Mouse (Mus musculus) CH12.LX (cell line): ENCODE data around the gene Lrrc3c. TPM values are rescaled to one million over a fixed set of nuclear protein-coding genes. Genes with fewer than 3 reads are reported as not detected.

Source experiments
- DNase-seq: peaks from one replicate; pipeline ENCODE4 v3.0.0-alpha.2; 2013; ENCODE audit errors: extremely low read depth
- H3K27ac ChIP-seq: 2 replicates; pipeline ENCODE4 v1.5.1; 2012; ENCODE audit warnings: low read depth, mild to moderate bottlenecking, control low read depth, moderate library complexity; ENCODE audit not compliant: insufficient read depth
- H3K27me3 ChIP-seq: replicated peaks from 2 replicates; pipeline ENCODE3; 2012; ENCODE audit warnings: inconsistent platforms
- H3K36me3 ChIP-seq, 2 experiments: replicated peaks in 1 of 2; 2 replicates each; pipeline versions ENCODE3 to v1.6.1; 2012; ENCODE audit warnings: inconsistent platforms in 1 of 2, low read length in 1 of 2, mild to moderate bottlenecking in 1 of 2, mixed read lengths in 1 of 2, moderate library complexity in 1 of 2; ENCODE audit not compliant: control insufficient read depth in 1 of 2, insufficient read depth in 1 of 2
- H3K4me1 ChIP-seq, 2 experiments: 2 replicates each; pipeline ENCODE4 v1.6.1; 2012; ENCODE audit warnings: inconsistent platforms in 1 of 2, moderate library complexity in 1 of 2; ENCODE audit not compliant: insufficient read depth in 2 of 2, control insufficient read depth in 1 of 2
- H3K4me2 ChIP-seq: 2 replicates; pipeline ENCODE4 v1.6.1; 2012; ENCODE audit warnings: low read depth, mild to moderate bottlenecking, control low read depth; ENCODE audit not compliant: poor library complexity, insufficient read depth, severe bottlenecking
- H3K4me3 ChIP-seq, 3 experiments: fragments of 150-350 bp in 1 of 3; sonication (generic) in 1 of 3; replicated peaks in 1 of 3; 2 replicates each; pipeline versions ENCODE3 to v1.5.1; 2011 to 2012; ENCODE audit warnings: low read depth in 2 of 3, low read length in 2 of 3, mild to moderate bottlenecking in 2 of 3, moderate library complexity in 2 of 3, control low read depth in 1 of 3, improper control_type of control experiment in 1 of 3, inconsistent platforms in 1 of 3, mixed read lengths in 1 of 3; ENCODE audit not compliant: poor library complexity in 1 of 3
- H3K79me2 ChIP-seq: replicated peaks from 2 replicates; pipeline ENCODE4 v1.6.1; 2012; ENCODE audit warnings: mild to moderate bottlenecking, moderate library complexity; ENCODE audit not compliant: control insufficient read depth, poor library complexity, insufficient read depth, severe bottlenecking; ENCODE audit errors: extremely low read depth
- H3K9ac ChIP-seq: 2 replicates; pipeline ENCODE4 v1.6.1; 2012; ENCODE audit warnings: low read depth, mild to moderate bottlenecking, control low read depth, moderate library complexity; ENCODE audit not compliant: insufficient read depth
- H3K9me3 ChIP-seq: replicated peaks from 2 replicates; pipeline ENCODE3; 2012; ENCODE audit warnings: low read length, inconsistent platforms, mixed read lengths
- CHD1 ChIP-seq: IDR thresholded peaks from 2 replicates; pipeline ENCODE4 v1.6.1; 2012; ENCODE audit warnings: low read depth, low read length, improper control_type of control experiment, inconsistent platforms
- CHD2 ChIP-seq: IDR thresholded peaks from 2 replicates; pipeline ENCODE4 v1.6.1; 2011; ENCODE audit warnings: low read length, improper control_type of control experiment
- CTCF ChIP-seq, 2 experiments: IDR thresholded peaks in 1 of 2; conservative IDR thresholded peaks in 1 of 2; 2 replicates each; pipeline ENCODE4 v1.5.1; 2011 to 2012; ENCODE audit warnings: low read depth in 2 of 2, low read length in 2 of 2, improper control_type of control experiment in 1 of 2, inconsistent platforms in 1 of 2, mild to moderate bottlenecking in 1 of 2, moderate library complexity in 1 of 2
- EP300 ChIP-seq: IDR thresholded peaks from 2 replicates; pipeline ENCODE4 v1.6.1; 2011; ENCODE audit warnings: low read length, improper control_type of control experiment
- HCFC1 ChIP-seq: IDR thresholded peaks from 2 replicates; pipeline ENCODE4 v1.6.1; 2012; ENCODE audit warnings: low read depth, mild to moderate bottlenecking, inconsistent platforms, low read length, improper control_type of control experiment
- IRF4 ChIP-seq: IDR thresholded peaks from 2 replicates; pipeline ENCODE4 v1.6.1; 2014; ENCODE audit warnings: low read depth, mild to moderate bottlenecking, inconsistent platforms, low read length, improper control_type of control experiment
- JUN ChIP-seq: IDR thresholded peaks from 2 replicates; pipeline ENCODE4 v1.6.1; 2011; ENCODE audit warnings: low read depth, mild to moderate bottlenecking, low read length, improper control_type of control experiment, moderate library complexity; ENCODE audit not compliant: insufficient read depth
- JUND ChIP-seq: conservative IDR thresholded peaks from 2 replicates; pipeline ENCODE4 v1.6.1; 2011; ENCODE audit warnings: low read depth, low read length, improper control_type of control experiment
- MAX ChIP-seq: IDR thresholded peaks from 2 replicates; pipeline ENCODE4 v1.6.1; 2011; ENCODE audit warnings: low read length, improper control_type of control experiment
- MEF2A ChIP-seq: IDR thresholded peaks from 2 replicates; pipeline ENCODE4 v1.6.1; 2014; ENCODE audit warnings: low read depth, mild to moderate bottlenecking, inconsistent platforms, low read length, improper control_type of control experiment, borderline replicate concordance
- MXI1 ChIP-seq: IDR thresholded peaks from 2 replicates; pipeline ENCODE4 v1.6.1; 2011; ENCODE audit warnings: mild to moderate bottlenecking, low read depth, low read length, improper control_type of control experiment
- MYC ChIP-seq: IDR thresholded peaks from 2 replicates; pipeline ENCODE4 v1.6.1; 2011; ENCODE audit warnings: low read depth, mild to moderate bottlenecking, improper control_type of control experiment, low read length
- NELFE ChIP-seq: IDR thresholded peaks from 2 replicates; pipeline ENCODE4 v1.6.1; 2011; ENCODE audit warnings: low read depth, low read length, improper control_type of control experiment
- NRF1 ChIP-seq: IDR thresholded peaks from 2 replicates; pipeline ENCODE4 v1.6.1; 2014; ENCODE audit warnings: low read depth, mild to moderate bottlenecking, inconsistent platforms, low read length, improper control_type of control experiment, moderate library complexity
- POLR2A ChIP-seq: IDR thresholded peaks from 2 replicates; pipeline ENCODE4 v1.6.1; 2011; ENCODE audit warnings: low read depth, mild to moderate bottlenecking, improper control_type of control experiment, low read length
- SIN3A ChIP-seq: IDR thresholded peaks from 2 replicates; pipeline ENCODE4 v1.6.1; 2012; ENCODE audit warnings: low read length, improper control_type of control experiment, inconsistent platforms
- SMC3 ChIP-seq: IDR thresholded peaks from 2 replicates; pipeline ENCODE4 v1.6.1; 2011; ENCODE audit warnings: low read depth, low read length, improper control_type of control experiment
- TBP ChIP-seq: conservative IDR thresholded peaks from 2 replicates; pipeline ENCODE4 v1.6.1; 2011; ENCODE audit warnings: low read depth, low read length, improper control_type of control experiment
- TCF12 ChIP-seq: IDR thresholded peaks from 2 replicates; pipeline ENCODE4 v1.6.1; 2014; ENCODE audit warnings: low read depth, mild to moderate bottlenecking, inconsistent platforms, low read length, improper control_type of control experiment
- USF2 ChIP-seq: conservative IDR thresholded peaks from 2 replicates; pipeline ENCODE4 v1.6.1; 2011; ENCODE audit warnings: low read depth, low read length, improper control_type of control experiment
- ZMIZ1 ChIP-seq: IDR thresholded peaks from 2 replicates; pipeline ENCODE4 v1.6.1; 2012; ENCODE audit warnings: low read depth, mild to moderate bottlenecking, inconsistent platforms, low read length, improper control_type of control experiment
- dilution Hi-C: fragments of 300-500 bp; cut with MboI; formaldehyde crosslinking; loops from 2 replicates; pipeline ENCODE4 v1.14.3; 2020; ENCODE audit warnings: low sequenced_read_pairs; ENCODE audit not compliant: extremely low pct_unique_long_range_greater_than_20kb, extremely low pct_ligation_motif_present
- in situ Hi-C: fragments of 300-500 bp; cut with MboI; formaldehyde crosslinking; loops from 3 replicates; pipeline ENCODE4 v1.14.3; 2019; ENCODE audit warnings: low sequenced_read_pairs, low pct_ligation_motif_present, low pct_unique_long_range_greater_than_20kb, mixed read lengths
- polyA plus RNA-seq: library from polyadenylated mRNA; unstranded; fragments of >175 nt; gene quantifications from 2 replicates; pipeline ENCODE4 v1.2.1, GENCODE M21; 2012; ENCODE audit warnings: low read depth; ENCODE audit not compliant: insufficient read length
- total RNA-seq, 2 experiments: library from RNA; depleted of rRNA; stranded (reverse); fragments of 300-350 nt in 1 of 2; fragments of >200 nt in 1 of 2; gene quantifications; 2 replicates each; pipeline ENCODE4 v1.2.3; 2012 to 2014

Gene Lrrc3c
- total and polyA plus RNA-seq, 3 experiments, result not detected

DNA sequence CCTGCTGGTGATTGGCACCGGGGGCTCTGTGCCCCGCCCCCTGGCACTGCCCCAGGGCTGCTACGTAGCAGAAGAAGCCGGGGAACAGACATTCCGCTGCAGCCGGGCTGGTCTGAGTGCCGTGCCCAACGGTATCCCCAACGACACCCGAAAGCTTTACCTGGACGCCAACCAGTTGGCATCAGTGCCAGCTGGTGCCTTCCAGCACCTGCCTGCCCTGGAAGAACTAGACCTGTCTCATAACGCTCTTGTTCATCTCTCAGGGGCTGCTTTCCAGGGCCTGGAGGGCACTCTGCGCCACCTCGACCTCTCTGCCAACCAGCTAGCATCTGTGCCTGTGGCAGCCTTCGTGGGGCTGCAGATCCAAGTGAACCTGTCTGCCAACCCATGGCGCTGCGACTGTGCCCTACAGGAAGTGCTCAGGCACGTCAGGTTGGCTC is 780 bp downstream of the Lrrc3c start:
- H3K36me3 ChIP-seq, result no peaks in the 10 kb centered on the region
- peaks cover 14 to 32% of the 10 kb centered on the region in 2 experiments for H3K4me1 ChIP-seq
- TF ChIP-seq IRF4 (no peak), MEF2A (no peak), MAX (no peak), NELFE (no peak)
- no peak overlapping the region for H3K27ac ChIP-seq
- dilution Hi-C loops, result no loop called here
- H3K9me3 ChIP-seq, result no peaks in the 10 kb centered on the region
- DNase-seq, result no peak
- in situ Hi-C loops, result no loop called here
- peaks cover 47% of the 10 kb centered on the region for H3K27me3 ChIP-seq
- H3K4me3 ChIP-seq, result no peak overlapping the region
- no peak overlapping the region for H3K9ac ChIP-seq
- H3K4me2 ChIP-seq, result no peak overlapping the region
- H3K79me2 ChIP-seq, result no peaks in the 10 kb centered on the region

DNA sequence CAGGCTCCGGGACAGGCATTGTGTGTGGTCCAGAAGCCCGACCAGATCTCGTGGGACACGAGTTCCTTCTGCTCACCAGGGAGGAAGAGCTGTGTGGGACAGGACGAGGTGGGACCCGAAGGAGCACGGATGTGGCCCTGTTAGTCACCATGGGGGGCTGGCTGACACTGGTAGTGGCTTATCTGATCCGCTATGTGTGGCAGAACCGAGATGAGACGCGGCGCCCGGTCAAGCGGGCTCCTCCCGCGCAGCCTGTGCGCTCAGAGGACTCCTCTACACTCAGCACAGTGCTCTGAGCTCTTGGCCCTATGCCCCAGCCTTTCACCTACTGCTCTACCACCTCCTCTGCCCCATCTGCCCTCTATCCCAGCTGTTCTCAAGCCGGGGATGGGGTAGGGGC is 1.2 kb downstream of the Lrrc3c start:
- no peak for DNase-seq
- H3K27me3 ChIP-seq, result peaks cover 50% of the 10 kb centered on the region
- H3K4me2 ChIP-seq, result no peak overlapping the region
- dilution Hi-C loops (no loop called here), in situ Hi-C loops (no loop called here)
- no peak overlapping the region for H3K27ac ChIP-seq
- no peaks in the 10 kb centered on the region for H3K79me2 ChIP-seq
- TF ChIP-seq CHD2 (no peak), NRF1 (no peak), TBP (no peak), SMC3 (no peak)
- no peaks in the 10 kb centered on the region for H3K9me3 ChIP-seq
- peaks cover 14 to 32% of the 10 kb centered on the region in 2 experiments for H3K4me1 ChIP-seq
- no peak overlapping the region for H3K9ac ChIP-seq
- no peaks in the 10 kb centered on the region for H3K36me3 ChIP-seq
- no peak overlapping the region for H3K4me3 ChIP-seq

DNA sequence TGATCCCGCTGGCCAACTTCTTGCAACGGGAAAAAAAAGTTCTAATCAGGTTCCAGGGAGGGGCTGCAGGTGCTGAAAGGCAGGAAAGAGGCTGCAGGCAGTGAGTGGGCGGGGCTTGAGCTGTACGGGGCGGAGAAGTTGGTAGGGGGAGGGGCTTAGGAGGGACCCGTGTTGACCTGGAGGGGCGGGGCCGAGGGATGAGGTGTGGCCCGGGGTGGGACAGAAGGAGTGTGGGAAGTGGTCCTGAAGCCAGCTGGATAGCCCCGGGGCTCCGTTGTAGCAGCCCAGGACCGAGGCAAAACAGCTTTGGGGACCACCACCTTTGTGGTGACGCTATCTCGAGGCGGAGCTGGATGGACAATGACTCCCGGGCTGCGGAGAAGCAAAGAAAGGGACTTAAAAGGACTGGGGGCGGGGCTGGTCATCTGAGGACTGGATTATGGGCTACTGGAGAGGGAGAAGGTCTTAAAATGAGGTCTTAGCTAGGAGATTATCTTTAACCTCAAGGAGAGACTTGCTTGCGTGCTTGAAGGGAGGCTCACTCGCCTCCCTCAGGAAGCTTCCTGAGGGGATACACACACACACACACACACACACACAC is 4.1 kb downstream of the Lrrc3c start:
- Histone ChIP-seq H3K4me1 (peaks cover 2 to 20% of the 10 kb centered on the region in 2 experiments), H3K4me2 (peak overlapping the region; percentile 3; the same call in 1 of the 2 replicates), H3K4me3 (no peak overlapping the region), H3K79me2 (no peaks in the 10 kb centered on the region), H3K9me3 (no peaks in the 10 kb centered on the region), H3K27ac (no peak overlapping the region), H3K36me3 (no peaks in the 10 kb centered on the region), H3K9ac (no peak overlapping the region), H3K27me3 (peaks cover 61% of the 10 kb centered on the region)
- dilution Hi-C loops (no loop called here), in situ Hi-C loops (loop anchor here (10.0 kb wide), 1 partner anchor 73 kb away; no protein-coding TSS in a partner anchor)
- DNase-seq, result peak; percentile 43
- TF ChIP-seq JUND (no peak), TBP (no peak), JUN (no peak), MYC (no peak), MXI1 (no peak), SIN3A (no peak), CHD1 (no peak), USF2 (no peak), EP300 (no peak), ZMIZ1 (no peak), HCFC1 (no peak), CTCF (conservative IDR thresholded peaks at IDR 0.05 in 1 of 2, IDR thresholded peaks at IDR 0.05 in 1 of 2; ENCODE audit: low read depth in 2 of 2, low read length in 2 of 2) (no peak), TCF12 (no peak), MEF2A (no peak), POLR2A (no peak)
